Mouse (Mus musculus) neutrophil, adult 5-6 weeks (primary cell): ENCODE results near the gene Sec1. TPM values are rescaled to one million over a fixed set of nuclear protein-coding genes. Genes with fewer than 3 reads are reported as not detected.

Experiments
- ATAC-seq: fragments of 151-379, 151-347 bp; 2 replicates; pipeline ENCODE4 v1.8.0; 2017; ENCODE audit warnings: mild to moderate bottlenecking, moderate TSS enrichment; ENCODE audit not compliant: insufficient number of reproducible peaks, poor library complexity, low FRiP score, severe bottlenecking; ENCODE audit errors: extremely low read depth
- total RNA-seq: library from RNA; stranded (forward); fragments of 200-1000 nt; gene quantifications from 2 replicates; pipeline ENCODE4 v1.2.3, GENCODE M21; 2017

Sec1 gene
- total RNA-seq, 1 experiment from 2014 or later, result 0.23 TPM

GRCm38 (mm10) chr7:45719738-45720412, 25.7 kb upstream of the Sec1 start:
- ATAC-seq, result no peak

GRCm38 (mm10) chr7:45719180-45719579, 25.0 kb upstream of the Sec1 start:
- no peak for ATAC-seq

GRCm38 (mm10) chr7:45718331-45718730, 24.1 kb upstream of the Sec1 start:
- no peak for ATAC-seq

- peak; percentile 73 for ATAC-seq
Measured at GRCm38 (mm10) chr7:45717918-45718297, 23.7 kb upstream of the Sec1 start, which contains the start of gene Sphk2. Gene Sphk2, minus strand, starts transcription at chr7:45718002.

- no peak for ATAC-seq
Measured at GRCm38 (mm10) chr7:45716952-45717917, 23.0 kb upstream of the Sec1 start.

- ATAC-seq, result no peak
Measured at GRCm38 (mm10) chr7:45716460-45716857, 22.3 kb upstream of the Sec1 start.

- peak; percentile 10; the same call in 1 of the 2 replicates for ATAC-seq
Measured at GRCm38 (mm10) chr7:45715741-45716459, 21.7 kb upstream of the Sec1 start.

- peak; percentile 80 for ATAC-seq
Measured at GRCm38 (mm10) chr7:45715090-45715708, 21.0 kb upstream of the Sec1 start, which contains the start of gene Rpl18. Gene Rpl18, plus strand, starts transcription at chr7:45715457.

- ATAC-seq, result no peak
Measured at GRCm38 (mm10) chr7:45714630-45715089, 20.5 kb upstream of the Sec1 start.

GRCm38 (mm10) chr7:45713881-45714520, 19.8 kb upstream of the Sec1 start:
- no peak for ATAC-seq

- ATAC-seq, result no peak
Measured at GRCm38 (mm10) chr7:45713396-45713795, 19.2 kb upstream of the Sec1 start.

GRCm38 (mm10) chr7:45712022-45712757, 18.0 kb upstream of the Sec1 start:
- ATAC-seq, result no peak

- ATAC-seq, result no peak
Measured at GRCm38 (mm10) chr7:45711316-45712021, 17.3 kb upstream of the Sec1 start.

GRCm38 (mm10) chr7:45710477-45711191, 16.4 kb upstream of the Sec1 start:
- no peak for ATAC-seq

GRCm38 (mm10) chr7:45709677-45710355, 15.6 kb upstream of the Sec1 start:
- no peak for ATAC-seq

GRCm38 (mm10) chr7:45709036-45709435, 14.8 kb upstream of the Sec1 start:
- ATAC-seq, result no peak
